Mouse (Mus musculus) cerebellum, adult 2 months (tissue): ENCODE measurements around the gene Olfr1314.

Experiments used
- CTCF ChIP-seq: fragments of 200-500 bp; IDR thresholded peaks from 2 replicates; pipeline ENCODE4 v1.5.1; 2011; ENCODE audit warnings: low read depth, mild to moderate bottlenecking, control low read depth, low read length, moderate library complexity, borderline replicate concordance; ENCODE audit not compliant: insufficient read depth
- POLR2A ChIP-seq: fragments of 200-500 bp; IDR thresholded peaks from 2 replicates; pipeline ENCODE4 v1.6.1; 2011; ENCODE audit warnings: low read length, control low read depth, borderline replicate concordance; ENCODE audit not compliant: insufficient read depth

DNA sequence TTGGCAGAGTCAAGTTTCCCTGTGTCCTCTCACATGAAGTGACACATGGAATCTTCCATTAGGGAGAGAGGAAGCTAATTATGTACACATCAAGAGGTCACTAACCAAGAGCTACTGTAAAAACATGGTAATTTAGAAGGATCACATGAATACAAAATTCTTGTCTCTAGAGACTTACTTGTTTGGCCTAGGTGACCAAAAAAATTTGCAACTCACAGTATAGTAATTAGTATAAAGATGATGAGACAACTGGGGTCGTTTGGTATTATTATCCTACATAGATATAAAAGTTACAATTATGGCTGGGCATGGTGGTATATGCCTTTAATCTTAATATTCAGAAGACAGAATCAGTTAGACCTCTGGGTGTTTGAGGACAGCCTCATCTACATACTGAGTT is 46.4 kb downstream of the Olfr1314 start, which contains the start of gene Olfr1312:
- no peak for TF ChIP-seq POLR2A
- TF ChIP-seq CTCF: no peak
